Mouse (Mus musculus) midbrain, embryonic 13.5 days (tissue): Measurements from ENCODE around the gene Creb3l2. TPM values are rescaled to one million over a fixed set of nuclear protein-coding genes. Genes with fewer than 3 reads are reported as not detected.

Source experiments
- ATAC-seq: fragments of 200-750 bp; cut with Nextera tagmentation; 2 replicates; pipeline ENCODE4 v1.8.0; 2017; ENCODE audit warnings: mild to moderate bottlenecking, moderate TSS enrichment, moderate library complexity
- H3K27ac ChIP-seq: fragments of 300-500 bp; sonication (generic); 2 replicates; pipeline ENCODE4 v1.5.1; 2015; ENCODE audit warnings: inconsistent platforms, mild to moderate bottlenecking, moderate library complexity
- H3K27me3 ChIP-seq: fragments of 300-500 bp; sonication (generic); 2 replicates; pipeline ENCODE4 v1.6.1; 2015; ENCODE audit warnings: mild to moderate bottlenecking, inconsistent platforms
- H3K36me3 ChIP-seq: fragments of 300-500 bp; sonication (generic); 2 replicates; pipeline ENCODE4 v1.6.1; 2015; ENCODE audit warnings: mild to moderate bottlenecking, inconsistent platforms
- H3K4me1 ChIP-seq: fragments of 300-500 bp; sonication (generic); replicated peaks from 2 replicates; pipeline ENCODE4 v1.6.1; 2015; ENCODE audit warnings: inconsistent platforms
- H3K4me2 ChIP-seq: fragments of 300-500 bp; sonication (generic); replicated peaks from 2 replicates; pipeline ENCODE4 v1.6.1; 2015; ENCODE audit warnings: moderate library complexity, mild to moderate bottlenecking, inconsistent platforms
- H3K4me3 ChIP-seq: fragments of 300-500 bp; sonication (generic); replicated peaks from 2 replicates; pipeline ENCODE4 v1.5.1; 2015; ENCODE audit warnings: mild to moderate bottlenecking, inconsistent platforms
- H3K9ac ChIP-seq: fragments of 300-500 bp; sonication (generic); replicated peaks from 2 replicates; pipeline ENCODE4 v1.6.1; 2015; ENCODE audit warnings: mild to moderate bottlenecking, inconsistent platforms
- H3K9me3 ChIP-seq: fragments of 300-500 bp; sonication (generic); 2 replicates; pipeline ENCODE4 v1.6.1; 2016; ENCODE audit warnings: mild to moderate bottlenecking, inconsistent platforms
- WGBS: fragments of 180-500 bp; shearing (Covaris S2); methylation state at CpG from one replicate; pipeline ENCODE4 v1.1.7; 2015; 5-methylcytosine and 5-hydroxymethylcytosine counted together
- polyA plus RNA-seq: library from polyadenylated mRNA; unstranded; fragments of >200 nt; fragmentation: Nextera tagmentation; extraction: Ambion mirVana; gene quantifications from 2 replicates; pipeline ENCODE4 v1.2.1, GENCODE M21; 2015

Gene Creb3l2
- polyA plus RNA-seq, 1 experiment from 2014 or later: 3.3 TPM

GRCm38 (mm10) chr6:37421124-37421523 is 20.8 kb downstream of the Creb3l2 start:
- no peak overlapping the region for H3K27ac ChIP-seq

GRCm38 (mm10) chr6:37419445-37419941 is 22.5 kb downstream of the Creb3l2 start:
- Histone ChIP-seq H3K9me3 (no peaks in the 10 kb centered on the region), H3K4me2 (no peak overlapping the region), H3K36me3 (no peaks in the 10 kb centered on the region), H3K27me3 (no peaks in the 10 kb centered on the region), H3K4me1 (no peaks in the 10 kb centered on the region), H3K4me3 (no peak overlapping the region), H3K9ac (no peak overlapping the region), H3K27ac (no peak overlapping the region)
- ATAC-seq: no peak
- 90% methylated on average over 17 of the region's 17 CpGs for WGBS

More at GRCm38 (mm10) chr6:37421124-37421523, 20.8 kb downstream of the Creb3l2 start:
- H3K9me3 ChIP-seq: no peaks in the 10 kb centered on the region
- H3K27me3 ChIP-seq: no peaks in the 10 kb centered on the region
- H3K9ac ChIP-seq: no peak overlapping the region
- no peak for ATAC-seq
- no peak overlapping the region for H3K4me2 ChIP-seq
- H3K4me1 ChIP-seq: no peaks in the 10 kb centered on the region
- 88% methylated on average over 6 of the region's 6 CpGs for WGBS
- no peak overlapping the region for H3K4me3 ChIP-seq
- no peaks in the 10 kb centered on the region for H3K36me3 ChIP-seq

GRCm38 (mm10) chr6:37418931-37419330 is 23.0 kb downstream of the Creb3l2 start:
- H3K4me2 ChIP-seq: no peak overlapping the region
- no peak overlapping the region for H3K9ac ChIP-seq
- no peaks in the 10 kb centered on the region for H3K27me3 ChIP-seq
- 81% methylated on average over 6 of the region's 6 CpGs for WGBS
- H3K36me3 ChIP-seq: no peaks in the 10 kb centered on the region
- H3K4me1 ChIP-seq: no peaks in the 10 kb centered on the region
- H3K4me3 ChIP-seq: no peak overlapping the region
- H3K27ac ChIP-seq: no peak overlapping the region
- H3K9me3 ChIP-seq: no peaks in the 10 kb centered on the region
- no peak for ATAC-seq

GRCm38 (mm10) chr6:37416743-37417142 is 25.2 kb downstream of the Creb3l2 start:
- H3K9ac ChIP-seq: no peak overlapping the region
- H3K36me3 ChIP-seq: no peaks in the 10 kb centered on the region
- ATAC-seq: no peak
- no peak overlapping the region for H3K27ac ChIP-seq
- H3K4me2 ChIP-seq: no peak overlapping the region
- no peaks in the 10 kb centered on the region for H3K4me1 ChIP-seq
- H3K4me3 ChIP-seq: no peak overlapping the region
- WGBS: 75% methylated on average over 4 of the region's 4 CpGs
- H3K27me3 ChIP-seq: no peaks in the 10 kb centered on the region
- H3K9me3 ChIP-seq: no peaks in the 10 kb centered on the region

GRCm38 (mm10) chr6:37415505-37415904 is 26.4 kb downstream of the Creb3l2 start:
- ATAC-seq: no peak
- Histone ChIP-seq H3K27me3 (no peaks in the 10 kb centered on the region), H3K9ac (no peak overlapping the region), H3K4me3 (no peak overlapping the region), H3K4me2 (no peak overlapping the region), H3K27ac (no peak overlapping the region), H3K9me3 (no peaks in the 10 kb centered on the region), H3K4me1 (no peaks in the 10 kb centered on the region), H3K36me3 (no peaks in the 10 kb centered on the region)
- WGBS: 92% methylated on average over 6 of the region's 6 CpGs

GRCm38 (mm10) chr6:37415034-37415433 is 26.9 kb downstream of the Creb3l2 start:
- 62% methylated on average over 7 of the region's 7 CpGs for WGBS

GRCm38 (mm10) chr6:37414576-37414975 is 27.4 kb downstream of the Creb3l2 start:
- no peak overlapping the region for H3K4me3 ChIP-seq
- no peak overlapping the region for H3K9ac ChIP-seq
- no peak overlapping the region for H3K4me2 ChIP-seq
- 95% methylated on average over 10 of the region's 10 CpGs for WGBS
- no peak overlapping the region for H3K27ac ChIP-seq
- no peak for ATAC-seq
- H3K36me3 ChIP-seq: no peaks in the 10 kb centered on the region
- no peaks in the 10 kb centered on the region for H3K9me3 ChIP-seq
- no peaks in the 10 kb centered on the region for H3K4me1 ChIP-seq
- H3K27me3 ChIP-seq: no peaks in the 10 kb centered on the region

More at GRCm38 (mm10) chr6:37415034-37415433, 26.9 kb downstream of the Creb3l2 start:
- Histone ChIP-seq H3K27ac (no peak overlapping the region), H3K9ac (no peak overlapping the region), H3K4me3 (no peak overlapping the region), H3K4me1 (no peaks in the 10 kb centered on the region), H3K9me3 (no peaks in the 10 kb centered on the region), H3K4me2 (no peak overlapping the region), H3K27me3 (no peaks in the 10 kb centered on the region), H3K36me3 (no peaks in the 10 kb centered on the region)
- no peak for ATAC-seq

- Histone ChIP-seq H3K27me3 (no peaks in the 10 kb centered on the region), H3K4me1 (no peaks in the 10 kb centered on the region), H3K27ac (no peak overlapping the region), H3K4me3 (no peak overlapping the region), H3K36me3 (no peaks in the 10 kb centered on the region), H3K9me3 (no peaks in the 10 kb centered on the region), H3K9ac (no peak overlapping the region), H3K4me2 (no peak overlapping the region)
- ATAC-seq: no peak
- 88% methylated on average over 3 of the region's 3 CpGs for WGBS
These were observed 30.2 kb downstream of the Creb3l2 start for GRCm38 (mm10) chr6:37411696-37412095.

GRCm38 (mm10) chr6:37409829-37410228 is 32.1 kb downstream of the Creb3l2 start:
- Histone ChIP-seq H3K9ac (no peak overlapping the region), H3K36me3 (no peaks in the 10 kb centered on the region), H3K27me3 (no peaks in the 10 kb centered on the region), H3K4me1 (no peaks in the 10 kb centered on the region), H3K27ac (no peak overlapping the region), H3K9me3 (no peaks in the 10 kb centered on the region), H3K4me3 (no peak overlapping the region), H3K4me2 (no peak overlapping the region)
- WGBS: 89% methylated on average over 2 of the region's 2 CpGs
- ATAC-seq: no peak

GRCm38 (mm10) chr6:37407876-37408275 is 34.1 kb downstream of the Creb3l2 start:
- no peaks in the 10 kb centered on the region for H3K9me3 ChIP-seq
- H3K4me2 ChIP-seq: no peak overlapping the region
- H3K36me3 ChIP-seq: no peaks in the 10 kb centered on the region
- H3K9ac ChIP-seq: no peak overlapping the region
- no peak overlapping the region for H3K4me3 ChIP-seq
- H3K27me3 ChIP-seq: no peaks in the 10 kb centered on the region
- 96% methylated on average over 3 of the region's 3 CpGs for WGBS
- no peak for ATAC-seq
- no peak overlapping the region for H3K27ac ChIP-seq
- no peaks in the 10 kb centered on the region for H3K4me1 ChIP-seq

- no peaks in the 10 kb centered on the region for H3K36me3 ChIP-seq
- H3K4me2 ChIP-seq: no peak overlapping the region
- H3K27me3 ChIP-seq: no peaks in the 10 kb centered on the region
- H3K9ac ChIP-seq: no peak overlapping the region
- H3K27ac ChIP-seq: no peak overlapping the region
- ATAC-seq: no peak
- no peaks in the 10 kb centered on the region for H3K9me3 ChIP-seq
- no peaks in the 10 kb centered on the region for H3K4me1 ChIP-seq
- WGBS: 95% methylated on average over 6 of the region's 6 CpGs
- H3K4me3 ChIP-seq: no peak overlapping the region
These were observed 35.0 kb downstream of the Creb3l2 start for GRCm38 (mm10) chr6:37406903-37407302.

GRCm38 (mm10) chr6:37406018-37406417 is 35.9 kb downstream of the Creb3l2 start:
- H3K27me3 ChIP-seq: no peaks in the 10 kb centered on the region
- H3K4me3 ChIP-seq: no peak overlapping the region
- no peaks in the 10 kb centered on the region for H3K36me3 ChIP-seq
- no peak overlapping the region for H3K9ac ChIP-seq
- H3K4me1 ChIP-seq: peaks cover 3% of the 10 kb centered on the region; the same call in 1 of the 2 replicates
- no peak overlapping the region for H3K4me2 ChIP-seq
- no peak overlapping the region for H3K27ac ChIP-seq
- WGBS: 66% methylated on average over 10 of the region's 10 CpGs
- H3K9me3 ChIP-seq: no peaks in the 10 kb centered on the region
- ATAC-seq: no peak

GRCm38 (mm10) chr6:37404325-37404724 is 37.6 kb downstream of the Creb3l2 start:
- Histone ChIP-seq H3K4me3 (no peak overlapping the region), H3K9ac (no peak overlapping the region), H3K27me3 (no peaks in the 10 kb centered on the region), H3K4me2 (no peak overlapping the region), H3K9me3 (no peaks in the 10 kb centered on the region), H3K36me3 (no peaks in the 10 kb centered on the region), H3K4me1 (peaks cover 7% of the 10 kb centered on the region; the same call in 1 of the 2 replicates), H3K27ac (no peak overlapping the region)
- WGBS: 63% methylated on average over 3 of the region's 3 CpGs
- no peak for ATAC-seq
